Mouse (Mus musculus): Measurements from ENCODE around the gene Hsd17b2. TPM values are rescaled to one million over a fixed set of nuclear protein-coding genes. Genes with fewer than 3 reads are reported as not detected.

The Hsd17b2 gene
- polyA plus RNA-seq, 1 experiment from 2014 or later, result 38.3 TPM

Other genes starting within 250 kb of the Hsd17b2 start
- 4.1 and 4.2 TPM in 2 replicates for gene Plcg2, start 203.6 kb upstream of the Hsd17b2 start, polyA plus RNA-seq (2015; fragmentation: Nextera tagmentation; extraction: Ambion mirVana)
- gene Sdr42e1, start 28.2 kb upstream of the Hsd17b2 start, polyA plus RNA-seq (2015; fragmentation: Nextera tagmentation; extraction: Ambion mirVana), result 6.0 and 6.6 TPM in 2 replicates
- gene Mphosph6, start 100.0 kb downstream of the Hsd17b2 start, polyA plus RNA-seq (2015; fragmentation: Nextera tagmentation; extraction: Ambion mirVana), result 49.7 and 54.5 TPM in 2 replicates

Measured in intestine, embryonic 15.5 days (tissue).